Mouse (Mus musculus) activated CD4-positive, CD25-positive, alpha-beta regulatory T cell, adult 4 months (primary cell): ENCODE measurements at regions not wholly inside any gene's neighbourhood (a gene's known extent, or its start where the extent isn't known, plus 50 kb on each side); places are given as distances from the start of the nearest gene placed in this dataset.
"Not testable (repeated sequence)": the region's sequence is repeated elsewhere in the genome, so short reads cannot be mapped to it uniquely, and the experiment has no call there.

ENCODE experiments used
- ATAC-seq: one replicate; pipeline ENCODE4 v1.8.0; 2017

DNA sequence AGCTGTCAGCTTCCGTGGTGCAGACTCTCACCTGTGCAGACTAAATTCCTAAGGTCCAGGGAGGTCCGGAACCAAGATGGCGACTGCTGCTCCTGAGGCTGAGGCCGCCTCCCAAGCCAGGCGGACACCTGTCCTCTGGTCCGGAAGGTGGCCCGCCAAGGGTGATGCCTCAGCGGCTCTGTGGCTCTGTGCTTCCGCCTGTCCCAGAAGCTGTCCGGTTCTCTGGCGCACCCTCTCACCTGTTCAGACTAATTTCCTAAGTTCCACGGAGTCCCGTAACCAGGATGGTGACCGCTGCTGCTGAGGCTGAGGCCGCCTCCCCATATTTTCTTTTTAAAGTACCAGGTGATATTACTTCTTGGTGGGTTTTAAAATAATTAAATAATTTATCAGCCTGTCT lies 65.4 kb upstream of the B3galnt2 start:
- not testable (repeated sequence) for ATAC-seq

DNA sequence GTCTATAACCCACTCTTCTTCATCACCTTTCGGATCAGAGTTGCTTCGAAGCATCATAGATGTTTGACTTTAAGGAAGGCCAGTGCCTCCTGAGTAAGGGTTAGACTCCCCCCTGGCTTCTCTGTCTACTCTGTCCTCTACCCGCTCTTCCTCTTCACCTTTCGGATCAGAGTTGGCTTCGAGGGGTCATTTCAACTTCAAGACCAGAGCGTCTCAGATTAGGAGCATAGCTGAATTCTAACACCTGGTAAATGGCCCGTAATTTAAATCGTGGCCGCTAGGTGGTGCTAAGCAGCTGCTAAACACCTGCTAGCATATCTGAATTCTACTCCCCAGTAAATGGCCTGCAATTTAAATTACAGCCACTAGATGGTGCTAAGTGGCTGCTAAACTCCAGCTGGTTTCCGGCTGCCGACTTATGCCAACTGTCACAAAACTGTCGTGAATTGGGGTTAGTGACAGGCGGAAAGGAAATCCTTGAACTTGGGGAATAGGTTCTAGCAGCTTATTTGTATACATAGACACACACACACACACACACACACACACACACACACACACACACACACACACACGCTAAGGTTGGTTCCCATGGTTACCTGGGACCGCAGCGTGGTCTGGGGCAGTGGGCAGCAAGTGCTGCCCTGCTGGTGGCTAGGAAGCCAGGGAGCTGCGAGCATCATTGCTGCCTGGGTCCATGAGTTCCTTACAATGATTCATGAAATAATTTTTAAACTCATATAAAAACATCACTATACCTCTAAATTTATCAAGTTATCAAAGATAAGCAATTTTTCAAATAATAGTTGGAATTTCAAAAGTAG lies 64.8 kb upstream of the B3galnt2 start:
- peak; percentile 99 for ATAC-seq

DNA sequence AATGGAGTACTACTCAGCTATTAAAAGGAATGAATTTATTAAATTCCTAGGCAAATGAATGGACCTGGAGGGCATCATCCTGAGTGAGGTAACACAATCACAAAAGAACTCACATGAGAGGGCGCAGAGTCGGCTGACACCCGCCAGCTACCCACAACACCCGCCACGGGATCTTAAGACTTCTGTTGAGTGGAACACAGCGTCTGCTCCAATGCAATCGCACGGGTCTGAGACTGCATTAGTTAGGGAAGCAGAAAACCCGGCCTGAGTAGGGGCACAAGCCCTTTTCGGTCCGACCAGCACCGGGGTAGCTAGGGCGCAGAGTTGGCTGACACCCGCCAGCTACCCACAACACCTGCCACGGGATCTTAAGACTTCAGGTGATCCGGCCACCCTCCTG lies 52.1 kb upstream of the B3galnt2 start:
- not testable (repeated sequence) for ATAC-seq
